Mouse (Mus musculus) intestine, embryonic 14.5 days (tissue): ENCODE data around the gene Abhd16a. TPM values are rescaled to one million over a fixed set of nuclear protein-coding genes. Genes with fewer than 3 reads are reported as not detected.
"Not testable (repeated sequence)": the region's sequence is repeated elsewhere in the genome, so short reads cannot be mapped to it uniquely, and the experiment has no call there.

ENCODE experiments used
- ATAC-seq: fragments of 200-750 bp; cut with Nextera tagmentation; replicated peaks from 2 replicates; pipeline ENCODE4 v1.8.0; 2017; ENCODE audit warnings: low read depth, moderate number of reproducible peaks, moderate TSS enrichment, moderate library complexity; ENCODE audit not compliant: low FRiP score, low TSS enrichment
- DNase-seq: peaks from one replicate; pipeline ENCODE4 v3.0.0-alpha.2; 2018; ENCODE audit warnings: low spot score
- H3K27ac ChIP-seq: fragments of 300-500 bp; sonication (generic); 2 replicates; pipeline ENCODE4 v1.5.1; 2014; ENCODE audit warnings: low read depth, mild to moderate bottlenecking, control low read depth
- H3K27me3 ChIP-seq: fragments of 300-500 bp; sonication (generic); replicated peaks from 2 replicates; pipeline ENCODE4 v1.6.1; 2014; ENCODE audit warnings: low read length, control low read depth; ENCODE audit not compliant: control insufficient read depth, insufficient read depth
- H3K36me3 ChIP-seq: fragments of 300-500 bp; sonication (generic); 2 replicates; pipeline ENCODE4 v1.6.1; 2014; ENCODE audit warnings: low read length, control low read depth; ENCODE audit not compliant: control insufficient read depth, insufficient read depth
- H3K4me1 ChIP-seq: fragments of 300-500 bp; sonication (generic); replicated peaks from 2 replicates; pipeline ENCODE4 v1.6.1; 2014; ENCODE audit warnings: low read length, control low read depth, mixed read lengths; ENCODE audit not compliant: control insufficient read depth, insufficient read depth
- H3K4me2 ChIP-seq: fragments of 300-500 bp; sonication (generic); 2 replicates; pipeline ENCODE4 v1.6.1; 2014; ENCODE audit warnings: low read length
- H3K4me3 ChIP-seq: fragments of 300-500 bp; sonication (generic); 2 replicates; pipeline ENCODE4 v1.5.1; 2014; ENCODE audit warnings: low read depth, low read length, control low read depth, mixed read lengths
- H3K9ac ChIP-seq: fragments of 300-500 bp; sonication (generic); 2 replicates; pipeline ENCODE4 v1.6.1; 2014; ENCODE audit warnings: mild to moderate bottlenecking, low read length
- H3K9me3 ChIP-seq: fragments of 300-500 bp; sonication (generic); 2 replicates; pipeline ENCODE4 v1.6.1; 2016; ENCODE audit warnings: low read length, control low read depth; ENCODE audit not compliant: control insufficient read depth
- WGBS: fragments of 180-500 bp; shearing (Covaris S2); extraction: QIAGEN DNeasy Blood & Tissue Kit; methylation state at CpG from one replicate; pipeline ENCODE4 v1.1.7; 2014; 5-methylcytosine and 5-hydroxymethylcytosine counted together
- polyA plus RNA-seq: library from polyadenylated mRNA; unstranded; fragments of >200 nt; fragmentation: Nextera tagmentation; extraction: Ambion mirVana; gene quantifications from 2 replicates; pipeline ENCODE4 v1.2.1, GENCODE M21; 2014

Abhd16a gene
- polyA plus RNA-seq, 1 experiment from 2014 or later: 86.4 TPM

DNA sequence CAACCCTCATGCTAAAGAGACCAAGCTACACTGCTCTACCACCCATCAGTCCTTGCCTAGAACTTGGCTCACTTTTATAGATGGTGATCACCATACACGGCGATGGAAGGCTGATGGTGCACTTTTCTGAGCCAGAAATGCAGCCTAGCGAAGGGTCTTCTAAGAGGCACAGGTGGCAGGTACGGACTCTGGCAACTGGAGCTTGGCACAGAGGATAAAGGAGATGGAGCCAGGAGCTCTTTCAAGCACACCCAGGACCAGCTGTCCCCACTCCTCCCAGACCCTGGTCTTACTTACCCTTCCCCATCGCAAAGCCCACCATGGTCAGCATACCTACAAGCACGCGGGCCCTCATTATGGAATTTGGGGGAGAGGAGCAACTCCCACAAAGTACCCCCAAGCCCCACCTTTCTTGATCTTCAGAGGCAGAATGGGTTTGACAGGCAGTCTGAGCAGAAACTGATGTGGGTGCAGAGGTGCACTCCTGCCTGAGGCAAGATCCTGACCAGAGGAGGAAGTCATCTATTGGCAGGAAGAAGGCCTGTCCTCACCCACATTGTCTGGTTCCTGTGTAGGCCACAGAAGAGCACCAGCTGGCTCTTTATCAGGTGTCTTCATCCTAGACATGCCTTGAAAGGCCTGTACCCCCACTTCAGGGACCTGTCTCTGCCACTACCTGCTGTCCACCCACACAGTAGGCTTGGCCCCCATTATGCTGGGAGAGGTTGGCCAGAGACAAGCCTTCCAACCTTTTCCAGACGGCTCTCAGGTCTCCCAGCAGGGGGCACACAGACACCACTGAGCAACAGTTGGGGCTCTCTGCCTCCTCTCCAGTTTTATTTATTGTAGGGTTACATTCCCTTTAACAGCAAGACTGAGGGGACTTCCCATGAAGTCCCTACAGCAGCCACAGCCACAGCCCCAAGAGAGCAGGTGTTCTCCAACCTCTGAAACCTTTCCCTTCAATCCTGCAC is 26.3 kb downstream of the Abhd16a start, which contains the start of gene Ly6g5b:
TSS of gene Ly6g5b (minus strand) at position 383 of the 974 bp plus-strand sequence.
- no peak for ATAC-seq
- H3K4me3 ChIP-seq: no peak within 1 kb of the TSS
- peaks cover 54% of the 10 kb centered on the region for H3K36me3 ChIP-seq
- H3K4me1 ChIP-seq: peaks cover 5% of the 10 kb centered on the region
- H3K9me3 ChIP-seq: no peaks in the 10 kb centered on the region
- H3K9ac ChIP-seq: no peak within 1 kb of the TSS
- H3K27me3 ChIP-seq: no peaks in the 10 kb centered on the region
- H3K27ac ChIP-seq: no peak within 1 kb of the TSS
- no peak for DNase-seq
- H3K4me2 ChIP-seq: no peak within 1 kb of the TSS
- WGBS: 85% methylated on average over 8 of the region's 8 CpGs

DNA sequence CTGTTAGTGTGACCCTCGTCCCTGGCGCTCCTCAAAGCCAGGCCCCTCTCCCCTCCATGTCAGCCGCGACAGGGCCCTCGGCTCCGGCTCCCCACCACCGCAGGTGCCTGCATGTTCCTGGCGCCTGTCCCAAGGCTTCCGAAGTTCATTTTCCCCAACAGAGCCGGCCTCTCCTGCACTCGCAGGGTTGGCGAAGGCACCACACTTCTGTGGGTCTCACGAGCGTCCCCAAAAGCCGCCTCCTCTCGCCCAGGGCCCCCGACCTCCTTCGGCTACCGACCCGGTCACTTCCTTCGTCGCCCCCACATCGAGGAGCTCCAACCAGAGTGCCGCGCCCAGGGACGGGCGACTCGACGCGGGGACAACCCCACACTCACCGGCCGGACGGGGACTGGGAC is 31.7 kb downstream of the Abhd16a start:
- DNase-seq: peak; percentile 64
- Histone ChIP-seq H3K27ac (peak overlapping the region; percentile 88; the same call in 1 of the 2 replicates), H3K36me3 (peaks cover 53% of the 10 kb centered on the region)

DNA sequence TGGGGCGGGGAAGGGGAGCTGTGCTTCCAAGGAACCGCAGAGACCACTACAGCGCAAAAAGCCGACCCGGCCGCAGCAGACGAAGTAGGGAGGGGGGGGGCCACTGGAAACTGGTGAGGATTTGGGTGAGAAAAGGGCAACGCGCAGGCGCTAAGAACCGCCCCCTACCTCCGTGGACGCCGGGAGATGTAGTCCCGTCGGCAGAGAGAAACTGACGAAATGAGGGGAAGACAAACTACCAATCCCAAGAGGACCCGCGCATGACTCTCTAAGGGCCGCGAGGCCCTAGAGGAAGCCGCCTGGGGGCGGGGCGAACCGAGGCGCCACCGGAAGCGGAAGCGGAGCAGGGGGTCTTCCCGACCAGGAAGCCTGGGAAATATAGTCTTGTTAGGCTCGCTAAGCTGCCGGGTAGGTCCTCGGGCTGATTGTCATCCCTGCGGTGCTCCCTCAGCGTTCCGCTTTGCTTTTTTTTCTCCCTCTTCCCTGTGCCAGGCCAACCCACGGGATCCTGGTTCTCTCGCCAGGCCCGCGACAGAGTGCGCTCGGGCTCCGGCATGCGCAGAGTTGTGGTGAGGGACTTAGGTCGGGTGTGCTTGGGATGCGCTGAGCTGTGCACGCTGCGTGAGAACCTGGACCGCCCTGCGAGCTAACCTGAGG is 32.2 kb downstream of the Abhd16a start, which contains the start of gene Gpank1:
TSS of gene Gpank1 (plus strand) at position 313 of the 657 bp plus-strand sequence.
- peak; percentile 94 for DNase-seq
- Histone ChIP-seq H3K4me2 (peak within 1 kb of the TSS; percentile 93), H3K27ac (peak within 1 kb of the TSS; percentile 88), H3K4me1 (peaks cover 27% of the 10 kb centered on the region), H3K36me3 (peaks cover 48% of the 10 kb centered on the region), H3K9me3 (no peaks in the 10 kb centered on the region), H3K9ac (peak within 1 kb of the TSS; percentile 85), H3K4me3 (peak within 1 kb of the TSS; percentile 99), H3K27me3 (no peaks in the 10 kb centered on the region)
- WGBS: under 1% methylated on average over 50 of the region's 50 CpGs
- peak; percentile 92 for ATAC-seq

More for the DNA sequence above, 31.7 kb downstream of the Abhd16a start:
- H3K4me3 ChIP-seq: peak overlapping the region; percentile 99
- H3K4me1 ChIP-seq: peaks cover 27% of the 10 kb centered on the region
- H3K27me3 ChIP-seq: no peaks in the 10 kb centered on the region
- no peak; the same call in 1 of the 2 replicates for ATAC-seq
- H3K9ac ChIP-seq: peak overlapping the region; percentile 85
- H3K4me2 ChIP-seq: peak overlapping the region; percentile 93
- no peaks in the 10 kb centered on the region for H3K9me3 ChIP-seq
- WGBS: 0% methylated on average over 33 of the region's 33 CpGs

DNA sequence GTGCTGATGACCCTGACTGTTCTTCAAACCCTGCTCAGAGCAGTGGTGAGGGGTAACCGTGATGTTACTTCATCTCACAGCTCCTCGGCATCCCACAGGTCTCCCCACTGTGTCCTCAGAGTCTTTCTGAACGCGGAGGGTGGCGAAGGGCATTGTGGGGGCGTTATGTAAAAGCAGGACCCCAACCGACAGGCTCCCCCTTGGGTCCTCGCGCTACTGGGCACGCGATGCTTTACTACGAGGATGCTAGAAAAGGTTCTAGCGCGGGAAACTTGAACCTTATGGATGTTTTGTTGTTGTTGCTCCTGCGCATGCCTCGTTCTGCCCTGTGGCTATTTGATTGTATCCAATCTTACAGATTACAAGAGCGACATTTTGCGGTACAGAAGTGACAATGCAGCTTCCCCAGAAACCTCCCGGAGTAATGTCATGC is 32.8 kb downstream of the Abhd16a start, which contains the start of gene Csnk2b:
TSS of gene Csnk2b (minus strand) at position 183 of the 433 bp plus-strand sequence.
- ATAC-seq: peak; percentile 15
- peak within 1 kb of the TSS; percentile 93 for H3K4me2 ChIP-seq
- under 1% methylated on average over 19 of the region's 19 CpGs for WGBS
- peak within 1 kb of the TSS; percentile 88 for H3K27ac ChIP-seq
- H3K36me3 ChIP-seq: peaks cover 44% of the 10 kb centered on the region
- H3K9me3 ChIP-seq: no peaks in the 10 kb centered on the region
- H3K27me3 ChIP-seq: no peaks in the 10 kb centered on the region
- H3K4me1 ChIP-seq: peaks cover 30% of the 10 kb centered on the region
- DNase-seq: no peak
- peak within 1 kb of the TSS; percentile 85 for H3K9ac ChIP-seq
- H3K4me3 ChIP-seq: peak within 1 kb of the TSS; percentile 99

DNA sequence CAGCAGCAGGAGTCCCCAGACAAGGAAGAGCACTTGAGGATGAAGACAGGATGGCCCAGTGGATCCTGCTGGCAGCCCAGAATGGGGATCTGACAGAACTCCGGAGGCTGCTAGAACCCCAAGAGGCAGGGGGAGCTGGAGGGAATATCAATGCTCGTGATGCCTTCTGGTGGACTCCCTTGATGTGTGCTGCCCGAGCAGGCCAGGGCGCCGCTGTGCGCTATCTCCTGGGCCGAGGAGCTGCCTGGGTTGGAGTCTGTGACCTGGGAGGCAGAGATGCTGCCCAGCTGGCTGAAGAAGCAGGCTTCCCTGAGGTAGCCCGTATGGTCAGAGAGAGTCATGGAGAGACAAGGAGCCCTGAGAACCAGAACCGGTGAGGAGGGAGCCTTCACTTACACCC is 34.2 kb downstream of the Abhd16a start:
- H3K4me3 ChIP-seq, DNase-seq, ATAC-seq, H3K9me3 ChIP-seq, H3K27me3 ChIP-seq, H3K27ac ChIP-seq, H3K9ac ChIP-seq, H3K4me2 ChIP-seq: not testable (repeated sequence)
- Histone ChIP-seq H3K36me3 (peaks cover 39% of the 10 kb centered on the region), H3K4me1 (peaks cover 33% of the 10 kb centered on the region)
- WGBS: 90% methylated on average over 9 of the region's 9 CpGs

DNA sequence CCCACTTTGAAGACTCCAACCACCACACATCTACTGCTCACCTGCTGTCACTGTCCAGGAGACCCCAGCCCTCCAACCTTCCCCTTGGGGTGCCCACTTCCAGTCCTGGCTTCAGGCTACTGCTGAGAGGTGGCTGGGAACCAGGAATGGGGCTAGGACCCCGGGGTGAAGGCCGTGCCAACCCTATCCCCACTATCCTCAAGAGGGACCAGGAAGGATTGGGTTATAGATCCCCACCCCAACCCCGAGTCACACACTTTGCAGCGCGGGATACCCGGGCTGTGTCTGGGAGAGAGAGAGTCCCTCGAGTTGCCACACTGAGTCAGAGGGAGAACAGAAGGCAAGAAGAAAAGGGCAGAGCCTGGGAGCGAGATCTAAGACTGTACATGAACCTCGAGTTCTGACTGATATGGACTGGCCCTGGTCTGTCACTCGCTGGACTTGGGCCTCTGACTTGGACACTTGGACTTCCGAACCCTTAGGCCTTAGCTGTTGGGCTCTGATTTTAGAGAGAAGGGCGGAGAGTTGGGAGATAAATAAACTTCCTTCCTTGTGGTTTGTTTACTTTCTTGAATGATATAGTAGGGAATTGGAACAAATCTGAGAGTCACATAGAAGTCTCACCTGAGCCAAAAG is 35.3 kb downstream of the Abhd16a start:
- WGBS: 92% methylated on average over 12 of the region's 12 CpGs

DNA sequence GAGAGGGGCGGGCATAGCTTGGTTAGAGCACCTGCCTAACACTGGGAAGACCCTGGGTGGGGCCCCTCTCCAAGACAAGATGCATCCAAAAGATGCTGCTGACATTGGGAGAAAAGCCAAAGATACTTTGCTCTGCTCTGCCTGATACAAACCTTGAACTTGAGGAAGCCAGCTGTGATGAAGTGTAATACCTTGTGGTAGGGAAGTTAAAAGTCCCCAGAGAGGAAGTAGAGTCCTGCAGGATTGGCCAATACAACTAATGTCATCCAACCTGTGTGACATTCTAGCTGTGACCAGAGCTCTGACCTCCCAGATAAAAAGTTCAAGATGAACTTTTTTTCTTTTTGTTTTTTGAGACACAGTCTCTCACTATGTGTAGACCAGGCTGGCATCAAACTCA is 36.0 kb downstream of the Abhd16a start:
- H3K9ac ChIP-seq: no peak overlapping the region
- 95% methylated on average over 1 of the region's 1 CpGs for WGBS
- H3K4me3 ChIP-seq: no peak overlapping the region

More for the DNA sequence above, 35.3 kb downstream of the Abhd16a start:
- DNase-seq, ATAC-seq, H3K9ac ChIP-seq, H3K27me3 ChIP-seq, H3K27ac ChIP-seq, H3K4me2 ChIP-seq, H3K4me3 ChIP-seq, H3K9me3 ChIP-seq: not testable (repeated sequence)
- Histone ChIP-seq H3K4me1 (peaks cover 33% of the 10 kb centered on the region), H3K36me3 (peaks cover 28% of the 10 kb centered on the region)

DNA sequence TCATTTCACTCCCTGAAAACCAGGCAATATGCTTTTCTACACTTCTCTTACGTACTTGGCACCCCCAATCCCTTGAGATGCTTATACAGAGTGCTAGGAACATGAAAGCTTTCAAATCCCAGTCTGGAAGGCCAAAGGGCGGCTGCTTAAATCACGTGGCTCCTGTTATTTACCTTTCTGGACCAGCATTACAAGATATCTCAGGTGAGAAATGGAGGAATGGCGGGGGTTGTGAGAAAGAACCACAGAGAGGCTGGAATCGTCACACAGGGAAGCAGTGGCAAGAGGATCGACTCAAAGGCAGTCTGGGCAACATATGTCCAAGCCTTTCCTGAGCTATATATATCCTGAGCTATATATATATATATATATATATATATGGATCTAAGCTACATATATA is 36.5 kb downstream of the Abhd16a start:
- WGBS: 20% methylated on average over 6 of the region's 6 CpGs

More for the DNA sequence above, 36.0 kb downstream of the Abhd16a start:
- Histone ChIP-seq H3K27ac (no peak overlapping the region), H3K4me2 (peak overlapping the region; percentile 80; the same call in 1 of the 2 replicates), H3K36me3 (peaks cover 22% of the 10 kb centered on the region), H3K9me3 (no peaks in the 10 kb centered on the region), H3K4me1 (peaks cover 30% of the 10 kb centered on the region), H3K27me3 (no peaks in the 10 kb centered on the region)
- DNase-seq: no peak
- ATAC-seq: no peak

More for the DNA sequence above, 36.5 kb downstream of the Abhd16a start:
- Histone ChIP-seq H3K36me3 (peaks cover 25% of the 10 kb centered on the region), H3K27ac (peak overlapping the region; percentile 85), H3K4me2 (peak overlapping the region; percentile 80), H3K9me3 (no peaks in the 10 kb centered on the region), H3K27me3 (no peaks in the 10 kb centered on the region), H3K9ac (peak overlapping the region; percentile 74), H3K4me1 (peaks cover 25% of the 10 kb centered on the region), H3K4me3 (peak overlapping the region; percentile 69)
- DNase-seq (no peak), ATAC-seq (no peak)
